14 mouse cellular contexts compared by ENCODE assay signal in the genomic region with DNA sequence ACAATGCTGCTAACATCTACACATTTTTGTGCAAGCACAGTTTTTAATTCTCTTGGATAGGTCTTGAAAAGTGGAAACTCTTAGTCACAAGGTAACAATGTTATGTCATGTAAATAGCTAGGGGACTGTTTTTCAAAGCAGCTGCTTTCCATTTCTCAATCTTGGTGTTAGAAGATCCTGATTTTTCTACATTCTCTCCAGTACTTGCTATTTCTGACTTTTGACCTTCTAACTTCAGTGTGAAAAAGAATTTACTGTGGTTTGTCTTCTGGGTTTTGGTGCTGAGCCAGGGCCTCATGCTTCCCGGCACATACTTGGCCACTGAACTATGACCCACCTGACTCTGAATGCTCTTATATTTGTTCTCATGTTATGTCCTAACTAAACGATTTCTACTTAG. TPM values are rescaled to one million over a fixed set of nuclear protein-coding genes. Genes with fewer than 3 reads are reported as not detected.
DNase-seq lines count a peak whose midpoint lies in the region.
"Had no signal": no experiment of that assay in that cellular context is flagged by ENCODE, and none has a peak within 500 bp of the region (broad histone marks: within the 10 kb centered on the region; RNA-seq: fewer than 3 reads in every experiment).

No protein-coding gene starts in this region.

- intact Hi-C loops in gastrocnemius, postnatal 36 days (cut with DNase I), result no loop called here
- intact Hi-C loops in gastrocnemius, postnatal 14 days (cut with DNase I; ENCODE audit: low total_unique reads), result no loop called here

- peak; percentile 19 to 34 for DNase-seq in adrenal gland, postnatal 36 days
- DNase-seq in adrenal gland, adult 18-20 months (ENCODE audit: low spot score in 2 of 2), result no peak
- peak; percentile 56 for DNase-seq in 416B (ENCODE audit: low read depth)
- DNase-seq in fibroblast of lung, adult 2 months (ENCODE audit: low read depth), result peak; percentile 36
- DNase-seq in kidney, postnatal 10 days, result peak; percentile 77
- DNase-seq in gastrocnemius, postnatal 36 days, result no peak
- DNase-seq in left cerebral cortex, adult 18-20 months (ENCODE audit: low spot score in 2 of 2), result no peak
- no peak for DNase-seq in gastrocnemius, postnatal 14 days
- DNase-seq: cerebellum, adult 11 months; cerebellum, postnatal 25 days; heart, adult 18-20 months; left cerebral cortex, postnatal 4 days; lung, embryonic 14.5 days; thymus, adult 2 months had no signal

RNA-seq across cellular contexts. Expression of gene Epb41l5, which starts 8.8 kb away (rescaled TPM):
- total RNA-seq in adrenal gland, postnatal 36 days (2021), result 10 to 100 TPM in 1 of 2 experiments, 1 to 10 TPM in 1; 9.1 to 11.9 TPM
- total RNA-seq in adrenal gland, adult 18-20 months (2021), result 10 to 100 TPM; 10.1 to 10.9 TPM
- total RNA-seq in gastrocnemius, postnatal 36 days (2021), result 1 to 10 TPM; 2.7 to 3.6 TPM
- 1 to 10 TPM; 6.1 to 6.4 TPM for total RNA-seq in left cerebral cortex, adult 18-20 months (2021)
- 1 to 10 TPM; 1.5 to 2.8 TPM for total RNA-seq in gastrocnemius, postnatal 14 days (2021)

Comparison
In these comparisons a context has a peak if more than half of its experiments do, and no peak if none do; other contexts are left out.
1. DNase-seq: peak in adrenal gland, postnatal 36 days (2 of 2), 416B (single experiment), fibroblast of lung, adult 2 months (single experiment) and kidney, postnatal 10 days (single experiment); none in adrenal gland, adult 18-20 months (0 of 2), gastrocnemius, postnatal 36 days (0 of 2), left cerebral cortex, adult 18-20 months (0 of 2) and gastrocnemius, postnatal 14 days (single experiment).